Mouse (Mus musculus): ENCODE measurements around the gene Pigf. TPM values are rescaled to one million over a fixed set of nuclear protein-coding genes. Genes with fewer than 3 reads are reported as not detected.

The Pigf gene
- polyA plus RNA-seq, 1 experiment from 2014 or later = 6.5 TPM

DNA sequence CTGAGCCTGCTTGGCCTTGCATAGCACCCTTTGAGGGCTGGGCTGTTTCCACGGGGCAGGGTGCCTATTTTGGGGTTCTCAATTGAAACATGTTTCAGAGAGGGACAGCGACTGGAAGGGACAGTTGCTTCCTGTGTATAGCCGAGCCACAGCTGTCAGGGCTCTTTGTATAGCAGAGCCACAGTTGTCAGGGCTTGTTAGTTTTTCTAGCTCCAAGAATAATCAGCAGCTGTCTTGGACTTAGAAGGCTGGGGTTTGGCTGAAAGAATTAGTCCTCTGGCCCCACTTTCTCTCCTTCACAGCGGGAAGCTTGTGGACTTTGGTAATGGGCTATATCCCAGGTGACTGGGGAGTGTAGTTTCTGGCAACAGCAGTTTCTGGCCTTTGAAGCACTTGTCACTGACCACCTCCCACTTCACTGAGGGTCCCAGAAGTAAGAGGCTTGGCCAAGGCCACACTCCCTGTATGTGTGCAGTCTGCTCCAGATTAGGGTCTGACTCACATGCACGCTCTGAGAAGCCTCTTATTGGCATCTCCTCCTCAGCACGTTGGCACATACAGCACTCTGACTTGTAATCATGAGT is 36.5 kb downstream of the Pigf start:
- H3K36me3 ChIP-seq (ENCODE audit: inconsistent target) = peaks cover under 1% of the 10 kb centered on the region; the same call in 1 of the 2 replicates
- H3K27ac ChIP-seq = no peak overlapping the region
- WGBS (ENCODE audit: missing documents) = 67% methylated on average over 6 of the region's 6 CpGs
- no peak overlapping the region for H3K4me3 ChIP-seq (ENCODE audit: inconsistent target)
- H3K79me2 ChIP-seq (ENCODE audit: inconsistent target) = peaks cover 94% of the 10 kb centered on the region; the same call in 1 of the 2 replicates

DNA sequence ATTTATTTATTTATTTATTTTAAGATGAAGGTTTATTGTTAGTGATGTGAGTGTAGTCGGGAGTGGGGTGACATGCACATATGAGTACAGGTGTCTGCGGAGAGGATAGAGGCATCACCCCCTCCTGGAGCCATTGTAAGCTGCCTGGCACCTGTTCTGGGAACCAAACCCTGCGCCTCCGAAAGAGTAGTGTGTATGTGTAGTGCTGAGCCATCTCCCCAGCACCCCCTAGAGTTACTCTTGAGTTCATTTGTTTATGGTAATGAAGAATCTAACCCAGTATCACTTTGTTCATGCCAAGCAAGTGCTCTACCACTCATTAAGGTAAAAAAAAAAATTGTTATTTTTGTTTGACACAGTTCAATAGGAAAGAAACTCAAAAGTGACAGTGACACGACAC is 37.0 kb downstream of the Pigf start:
- WGBS (ENCODE audit: missing documents) = 88% methylated on average over 4 of the region's 5 CpGs
- Histone ChIP-seq H3K79me2 (ENCODE audit: inconsistent target) (peaks cover 93% of the 10 kb centered on the region; the same call in 1 of the 2 replicates), H3K27ac (no peak overlapping the region), H3K4me3 (ENCODE audit: inconsistent target) (no peak overlapping the region), H3K36me3 (ENCODE audit: inconsistent target) (peaks cover 4% of the 10 kb centered on the region; the same call in 1 of the 2 replicates)

DNA sequence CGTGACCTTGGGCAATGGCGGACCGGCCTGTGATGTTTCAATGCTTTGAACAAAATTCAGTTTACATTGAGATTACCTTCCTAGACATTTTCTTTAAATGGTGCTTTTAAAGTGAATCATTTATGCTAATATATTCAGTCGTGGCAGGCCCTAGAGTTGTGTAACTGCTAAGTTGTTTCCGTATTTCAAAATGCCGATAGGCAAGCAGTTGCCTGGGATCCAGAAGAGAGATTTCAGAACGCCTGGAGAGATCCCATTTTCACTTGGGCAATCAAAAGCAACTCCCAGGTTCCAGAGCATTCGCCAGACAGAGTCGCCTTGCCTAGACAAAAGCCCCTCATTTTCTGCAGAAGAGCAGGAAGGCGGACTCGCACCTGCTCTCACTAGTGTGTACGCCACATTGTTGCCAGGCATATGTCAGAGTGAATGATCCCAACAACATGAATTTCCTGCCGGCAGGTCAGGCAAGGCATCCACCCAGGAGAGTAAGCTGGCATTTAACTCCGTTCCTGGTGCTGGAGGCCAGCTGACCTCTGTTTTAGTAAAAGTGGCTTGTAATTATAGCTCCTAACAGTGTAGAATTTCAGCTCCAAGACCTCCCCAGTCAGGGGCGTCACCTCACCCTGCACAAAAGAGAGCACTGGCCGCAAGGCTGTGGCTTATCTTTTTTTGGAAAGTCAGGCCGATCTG is 38.6 kb downstream of the Pigf start:
- Histone ChIP-seq H3K36me3 (ENCODE audit: inconsistent target) (peaks cover 17% of the 10 kb centered on the region; the same call in 1 of the 2 replicates), H3K4me3 (ENCODE audit: inconsistent target) (no peak overlapping the region), H3K79me2 (ENCODE audit: inconsistent target) (peaks cover 95% of the 10 kb centered on the region; the same call in 1 of the 2 replicates), H3K27ac (no peak overlapping the region)
- WGBS (ENCODE audit: missing documents) = 78% methylated on average over 17 of the region's 17 CpGs

DNA sequence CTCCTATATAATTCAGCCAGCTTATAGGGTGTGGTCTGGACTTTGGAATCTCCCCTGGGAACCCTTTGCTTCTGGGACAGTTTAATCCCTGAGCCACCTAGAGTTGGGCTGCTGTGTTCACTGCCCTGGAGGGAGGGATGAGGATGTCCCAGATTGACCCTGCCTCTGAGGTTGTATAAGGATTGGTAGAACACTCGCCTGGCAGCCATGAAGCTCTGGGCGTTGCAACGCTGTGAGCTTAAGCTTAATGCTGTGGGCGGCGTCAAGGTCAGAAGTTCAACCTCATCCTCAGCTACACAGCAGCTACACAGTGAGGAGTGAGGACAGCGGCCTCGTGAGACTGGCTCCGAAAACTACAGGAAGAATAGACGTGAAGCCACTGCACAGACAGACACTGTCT is 42.7 kb downstream of the Pigf start:
- Histone ChIP-seq H3K4me3 (ENCODE audit: inconsistent target) (no peak overlapping the region), H3K79me2 (ENCODE audit: inconsistent target) (peaks cover 74% of the 10 kb centered on the region; the same call in 1 of the 2 replicates), H3K36me3 (ENCODE audit: inconsistent target) (peaks cover 34% of the 10 kb centered on the region; the same call in 1 of the 2 replicates), H3K27ac (no peak overlapping the region)
- 90% methylated on average over 9 of the region's 9 CpGs for WGBS (ENCODE audit: missing documents)

DNA sequence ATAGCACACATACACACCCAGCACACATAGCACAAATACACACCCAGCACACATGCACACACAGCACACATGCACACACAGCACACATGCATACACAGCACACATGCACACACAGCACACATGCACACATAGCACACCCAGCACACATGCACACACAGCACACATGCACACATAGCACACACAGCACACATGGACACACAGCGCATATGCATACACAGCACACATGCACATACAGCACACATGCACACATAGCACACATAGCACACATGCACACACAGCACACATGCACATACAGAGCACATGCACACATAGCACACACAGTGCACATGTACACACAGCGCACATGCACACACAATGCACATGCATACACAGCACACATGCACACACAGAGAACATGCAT is 43.5 kb downstream of the Pigf start:
- Histone ChIP-seq H3K36me3 (ENCODE audit: inconsistent target) (peaks cover 34% of the 10 kb centered on the region; the same call in 1 of the 2 replicates), H3K4me3 (ENCODE audit: inconsistent target) (no peak overlapping the region), H3K79me2 (ENCODE audit: inconsistent target) (peaks cover 68% of the 10 kb centered on the region; the same call in 1 of the 2 replicates), H3K27ac (no peak overlapping the region)
- WGBS (ENCODE audit: missing documents) = 95% methylated on average over 2 of the region's 2 CpGs

DNA sequence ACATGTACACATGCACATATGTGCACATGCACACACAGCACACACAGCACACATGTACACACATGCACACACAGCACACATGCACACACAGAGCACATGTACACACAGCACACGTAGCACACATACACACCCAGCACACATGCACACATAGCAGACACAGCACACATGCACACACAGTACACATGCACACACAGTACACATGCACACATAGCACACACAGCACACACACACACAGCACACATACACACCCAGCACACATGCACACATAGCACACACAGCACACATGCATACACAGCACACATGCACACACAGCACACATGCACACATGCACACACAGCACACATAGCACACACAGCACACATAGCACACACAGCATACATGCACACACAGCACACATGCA is 44.0 kb downstream of the Pigf start:
- H3K27ac ChIP-seq = no peak overlapping the region
- H3K36me3 ChIP-seq (ENCODE audit: inconsistent target) = peaks cover 34% of the 10 kb centered on the region; the same call in 1 of the 2 replicates
- peaks cover 66% of the 10 kb centered on the region; the same call in 1 of the 2 replicates for H3K79me2 ChIP-seq (ENCODE audit: inconsistent target)
- 82% methylated on average over 1 of the region's 1 CpGs for WGBS (ENCODE audit: missing documents)
- no peak overlapping the region for H3K4me3 ChIP-seq (ENCODE audit: inconsistent target)

DNA sequence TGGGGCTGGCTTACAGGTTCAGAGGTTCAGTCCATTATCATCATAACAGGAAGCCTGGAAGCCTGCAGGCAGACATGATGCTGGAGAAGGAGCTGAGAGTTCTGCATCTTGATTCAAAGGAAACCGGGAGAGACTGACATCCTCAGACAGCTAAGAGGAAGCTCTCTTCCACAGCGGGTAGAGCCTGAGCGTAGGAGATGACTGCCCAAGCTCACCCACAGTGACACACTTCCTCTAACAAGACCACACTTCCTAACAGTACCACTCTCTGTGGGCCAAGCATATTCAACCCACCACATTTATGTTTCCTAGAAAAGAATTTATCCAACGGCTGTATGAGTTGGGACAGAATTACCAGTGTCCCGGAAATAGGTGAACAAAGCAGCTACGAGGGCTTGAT is 46.7 kb downstream of the Pigf start:
- H3K79me2 ChIP-seq (ENCODE audit: inconsistent target) = peaks cover 64% of the 10 kb centered on the region; the same call in 1 of the 2 replicates
- peaks cover 41% of the 10 kb centered on the region for H3K36me3 ChIP-seq (ENCODE audit: inconsistent target)
- 30% methylated on average over 6 of the region's 6 CpGs for WGBS (ENCODE audit: missing documents)
- H3K27ac ChIP-seq = no peak overlapping the region
- no peak overlapping the region for H3K4me3 ChIP-seq (ENCODE audit: inconsistent target)

DNA sequence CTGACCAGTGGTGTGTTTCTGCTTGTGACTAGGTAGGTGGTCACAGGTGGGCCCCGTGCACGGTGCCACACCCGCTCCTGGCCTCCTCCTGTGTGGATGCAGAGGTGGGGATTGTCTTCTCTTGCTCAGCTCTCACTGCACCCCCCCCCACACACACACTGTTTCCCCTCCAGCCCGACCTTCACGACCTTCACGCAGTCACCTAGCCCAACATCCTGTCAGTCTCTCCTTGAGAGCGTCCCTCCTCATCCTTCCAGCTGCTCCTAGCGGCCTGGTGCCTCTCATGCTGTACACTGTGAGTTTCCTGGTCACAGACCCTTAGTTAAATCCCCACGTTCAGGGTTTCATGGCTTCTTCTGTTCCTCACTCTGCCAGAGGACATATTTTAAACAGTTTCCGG is 48.8 kb downstream of the Pigf start:
- H3K4me3 ChIP-seq (ENCODE audit: inconsistent target) = no peak overlapping the region
- H3K79me2 ChIP-seq (ENCODE audit: inconsistent target) = peaks cover 61% of the 10 kb centered on the region; the same call in 1 of the 2 replicates
- H3K27ac ChIP-seq = no peak overlapping the region
- H3K36me3 ChIP-seq (ENCODE audit: inconsistent target) = peaks cover 24% of the 10 kb centered on the region
- 91% methylated on average over 8 of the region's 10 CpGs for WGBS (ENCODE audit: missing documents)

DNA sequence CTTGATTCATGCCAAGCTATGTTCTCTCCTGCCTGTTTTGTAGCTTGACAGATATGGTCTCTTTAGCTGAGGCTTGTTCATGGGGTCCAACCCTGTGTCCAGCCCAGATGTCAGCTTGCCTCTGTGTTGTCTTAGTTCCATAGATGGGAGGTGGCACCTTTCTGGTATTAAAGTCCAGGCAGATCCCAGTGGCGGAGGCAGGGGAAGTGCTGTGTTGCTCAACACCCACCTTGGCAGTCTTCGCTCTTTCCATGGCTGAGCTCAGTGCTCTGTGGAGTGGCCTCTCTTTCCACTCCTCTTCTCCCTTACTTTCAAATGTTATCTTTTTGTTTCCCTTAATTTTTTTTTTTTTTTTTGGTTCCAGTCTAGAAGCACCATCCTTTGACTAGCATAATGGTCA is 52.1 kb downstream of the Pigf start:
- Histone ChIP-seq H3K27ac (no peak overlapping the region), H3K79me2 (ENCODE audit: inconsistent target) (peaks cover 77% of the 10 kb centered on the region; the same call in 1 of the 2 replicates), H3K4me3 (ENCODE audit: inconsistent target) (no peak overlapping the region), H3K36me3 (ENCODE audit: inconsistent target) (peaks cover 13% of the 10 kb centered on the region; the same call in 1 of the 2 replicates)
- WGBS (ENCODE audit: missing documents) = 64% methylated on average over 2 of the region's 2 CpGs

DNA sequence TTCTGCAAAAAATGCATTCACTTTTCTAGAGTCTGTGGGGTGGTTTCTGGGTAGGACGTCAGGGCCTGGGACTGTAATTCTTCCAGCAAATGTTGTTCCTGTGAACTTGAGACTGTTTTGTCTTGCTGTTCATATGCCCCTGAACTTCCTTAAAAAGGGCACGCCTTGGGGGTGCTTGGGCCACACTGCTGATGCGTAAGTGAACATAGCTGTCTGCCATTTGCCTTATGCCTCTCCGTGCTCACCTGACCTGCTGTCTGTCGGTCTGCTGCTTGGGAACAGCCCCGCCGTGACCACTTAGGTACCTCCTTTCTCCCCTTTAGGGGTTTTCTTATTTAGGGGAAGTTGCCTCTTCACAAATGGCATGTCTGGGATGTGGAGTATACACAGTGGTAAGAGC is 53.3 kb downstream of the Pigf start:
- Histone ChIP-seq H3K79me2 (ENCODE audit: inconsistent target) (peaks cover 89% of the 10 kb centered on the region), H3K36me3 (ENCODE audit: inconsistent target) (peaks cover 13% of the 10 kb centered on the region), H3K4me3 (ENCODE audit: inconsistent target) (no peak overlapping the region), H3K27ac (no peak overlapping the region)
- 65% methylated on average over 7 of the region's 7 CpGs for WGBS (ENCODE audit: missing documents)

DNA sequence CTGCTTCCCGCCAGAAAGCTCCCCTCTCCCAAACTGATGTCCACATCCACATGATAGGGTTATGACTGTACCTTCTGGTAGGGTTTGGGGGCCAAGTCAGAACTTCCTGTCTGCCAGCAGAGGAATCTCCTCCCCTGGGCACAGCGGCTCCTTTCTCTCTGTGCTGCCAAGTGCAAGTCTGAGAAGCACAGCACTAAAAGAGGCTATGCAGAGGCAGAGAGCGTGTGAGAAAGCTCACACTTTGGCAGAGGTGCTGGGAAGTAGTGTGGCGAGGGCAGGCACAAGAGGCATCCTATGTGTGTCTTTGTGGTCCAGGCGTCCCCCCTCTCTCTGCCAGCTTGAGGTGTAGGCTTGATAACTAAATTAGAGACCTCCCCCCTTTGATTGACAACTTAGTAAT is 54.2 kb downstream of the Pigf start:
- H3K4me3 ChIP-seq (ENCODE audit: inconsistent target) = no peak overlapping the region
- peaks cover 93% of the 10 kb centered on the region for H3K79me2 ChIP-seq (ENCODE audit: inconsistent target)
- H3K27ac ChIP-seq = no peak overlapping the region
- peaks cover 13% of the 10 kb centered on the region for H3K36me3 ChIP-seq (ENCODE audit: inconsistent target)
- WGBS (ENCODE audit: missing documents) = 74% methylated on average over 5 of the region's 5 CpGs

DNA sequence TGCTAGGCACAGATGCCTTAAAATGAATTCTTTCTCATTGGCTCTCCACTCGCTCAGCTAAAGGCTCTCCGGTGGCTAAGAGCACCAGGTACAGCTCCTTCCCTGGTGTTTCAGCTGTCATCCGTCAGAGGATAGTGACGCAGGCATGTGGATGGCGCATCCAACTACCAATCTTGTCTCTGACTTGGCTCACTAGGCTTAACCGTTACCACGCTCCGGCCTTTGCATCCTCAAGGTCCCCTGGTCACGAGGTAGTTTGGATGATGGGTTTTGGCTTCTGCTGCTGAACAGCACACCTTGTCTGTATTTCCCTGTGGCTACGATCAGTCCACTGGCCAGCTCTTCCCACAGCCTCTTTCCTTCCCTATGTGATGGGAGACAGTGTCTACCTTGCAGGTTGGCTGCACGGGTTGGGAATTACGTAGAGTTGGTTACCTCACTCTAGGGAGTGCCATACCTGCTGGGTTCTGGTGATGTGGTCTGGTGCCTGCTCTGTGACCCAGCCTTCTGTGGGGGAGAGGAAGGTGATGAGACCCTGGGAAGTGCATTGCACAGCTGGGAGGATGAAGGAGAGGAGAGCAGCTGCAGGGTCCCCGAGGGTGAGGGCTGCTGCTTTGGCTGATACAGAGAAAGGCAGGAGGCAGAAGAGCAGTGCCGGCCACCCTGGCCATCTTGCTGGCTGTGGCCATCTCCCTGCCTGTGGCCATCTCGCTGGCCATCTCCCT is 55.0 kb downstream of the Pigf start:
- 91% methylated on average over 15 of the region's 15 CpGs for WGBS (ENCODE audit: missing documents)
- Histone ChIP-seq H3K27ac (no peak overlapping the region), H3K4me3 (ENCODE audit: inconsistent target) (no peak overlapping the region), H3K36me3 (ENCODE audit: inconsistent target) (peaks cover 13% of the 10 kb centered on the region), H3K79me2 (ENCODE audit: inconsistent target) (peaks cover 94% of the 10 kb centered on the region)

DNA sequence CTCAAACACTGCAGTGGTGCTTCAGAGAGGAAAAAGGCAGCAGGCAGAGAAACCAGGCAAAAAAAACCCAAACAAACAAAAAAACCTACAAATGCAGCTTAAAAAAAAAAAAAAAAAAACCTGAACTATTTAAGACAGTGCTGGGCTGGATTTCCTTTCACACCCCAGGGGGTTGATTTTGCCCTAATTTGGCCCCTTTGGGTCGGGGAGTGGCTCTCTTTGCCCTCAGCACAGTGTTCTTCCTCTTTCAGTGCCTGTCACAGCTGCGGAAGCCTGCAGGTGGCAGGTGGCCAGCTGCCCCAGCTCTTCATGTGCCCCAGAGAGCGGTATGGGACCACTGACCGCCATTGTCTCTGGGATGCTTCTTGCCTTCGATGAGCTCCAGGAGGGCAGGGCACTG is 55.6 kb downstream of the Pigf start:
- Histone ChIP-seq H3K79me2 (ENCODE audit: inconsistent target) (peaks cover 94% of the 10 kb centered on the region), H3K36me3 (ENCODE audit: inconsistent target) (peaks cover 7% of the 10 kb centered on the region), H3K27ac (no peak overlapping the region), H3K4me3 (ENCODE audit: inconsistent target) (no peak overlapping the region)
- WGBS (ENCODE audit: missing documents) = 24% methylated on average over 5 of the region's 5 CpGs

DNA sequence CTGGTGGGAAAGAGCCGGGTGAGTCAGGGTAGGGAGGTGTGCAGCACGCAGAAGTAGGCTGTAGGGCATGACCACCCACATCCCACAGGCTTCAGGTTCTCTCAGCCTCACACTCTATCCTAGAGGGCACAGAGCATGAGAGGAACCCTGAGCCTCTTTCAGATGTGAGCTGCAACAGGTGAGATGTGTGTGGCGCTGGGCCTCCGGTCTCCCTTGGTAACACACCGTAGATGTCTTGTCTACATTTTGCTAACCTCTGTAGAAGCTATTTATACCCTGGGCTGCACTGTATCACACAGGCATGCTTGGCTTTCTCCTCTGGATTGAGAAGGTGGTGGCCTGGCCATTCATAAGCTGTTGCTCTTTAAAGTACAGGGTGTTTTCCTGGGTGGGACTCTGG is 56.6 kb downstream of the Pigf start:
- WGBS (ENCODE audit: missing documents) = 64% methylated on average over 5 of the region's 5 CpGs
- peaks cover 94% of the 10 kb centered on the region for H3K79me2 ChIP-seq (ENCODE audit: inconsistent target)
- H3K4me3 ChIP-seq (ENCODE audit: inconsistent target) = no peak overlapping the region
- H3K27ac ChIP-seq = no peak overlapping the region
- H3K36me3 ChIP-seq (ENCODE audit: inconsistent target) = peaks cover 4% of the 10 kb centered on the region; the same call in 1 of the 2 replicates

All from macrophage (primary cell).